Mouse (Mus musculus) spleen, adult 18-20 months (tissue): Measurements from ENCODE around the gene Cldn7.
"Not testable (repeated sequence)": the region's sequence is repeated elsewhere in the genome, so short reads cannot be mapped to it uniquely, and the experiment has no call there.

Experiments used
- DNase-seq, 2 experiments: peaks; one replicate each; pipeline ENCODE4 v3.0.0; 2022; ENCODE audit warnings: mixed read lengths in 2 of 2

Gene Cldn7

GRCm38 (mm10) chr11:69964650-69965270, at the start of gene Cldn7:
TSS of gene Cldn7 (plus strand) at chr11:69964779.
- no peak for DNase-seq

DNA sequence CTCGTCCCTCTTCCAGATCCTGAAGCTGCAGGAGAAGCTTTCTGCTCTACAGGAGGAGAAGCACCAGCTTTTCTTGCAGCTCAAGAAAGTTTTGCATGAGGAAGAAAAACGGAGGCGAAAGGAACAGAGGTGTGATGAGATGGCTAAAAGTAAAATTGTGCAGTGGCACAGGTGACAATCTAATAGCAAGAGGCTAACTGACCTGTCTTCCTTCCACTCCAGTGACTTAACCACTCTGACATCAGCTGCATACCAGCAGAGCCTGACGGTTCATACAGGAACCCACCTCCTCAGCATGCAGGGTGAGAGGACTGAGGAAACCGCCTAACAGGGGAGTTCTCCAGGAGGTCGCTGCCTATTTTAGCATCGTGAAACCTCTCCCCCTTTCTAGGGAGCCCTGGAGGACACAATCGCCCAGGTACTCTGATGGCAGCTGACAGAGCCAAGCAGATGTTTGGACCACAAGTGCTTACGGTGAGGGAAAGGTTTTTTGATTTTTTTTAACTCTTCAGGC, 49.6 kb upstream of the Cldn7 start:
- no peak for DNase-seq

- DNase-seq: no peak
Observed at GRCm38 (mm10) chr11:69915667-69916627, 48.6 kb upstream of the Cldn7 start.

DNA sequence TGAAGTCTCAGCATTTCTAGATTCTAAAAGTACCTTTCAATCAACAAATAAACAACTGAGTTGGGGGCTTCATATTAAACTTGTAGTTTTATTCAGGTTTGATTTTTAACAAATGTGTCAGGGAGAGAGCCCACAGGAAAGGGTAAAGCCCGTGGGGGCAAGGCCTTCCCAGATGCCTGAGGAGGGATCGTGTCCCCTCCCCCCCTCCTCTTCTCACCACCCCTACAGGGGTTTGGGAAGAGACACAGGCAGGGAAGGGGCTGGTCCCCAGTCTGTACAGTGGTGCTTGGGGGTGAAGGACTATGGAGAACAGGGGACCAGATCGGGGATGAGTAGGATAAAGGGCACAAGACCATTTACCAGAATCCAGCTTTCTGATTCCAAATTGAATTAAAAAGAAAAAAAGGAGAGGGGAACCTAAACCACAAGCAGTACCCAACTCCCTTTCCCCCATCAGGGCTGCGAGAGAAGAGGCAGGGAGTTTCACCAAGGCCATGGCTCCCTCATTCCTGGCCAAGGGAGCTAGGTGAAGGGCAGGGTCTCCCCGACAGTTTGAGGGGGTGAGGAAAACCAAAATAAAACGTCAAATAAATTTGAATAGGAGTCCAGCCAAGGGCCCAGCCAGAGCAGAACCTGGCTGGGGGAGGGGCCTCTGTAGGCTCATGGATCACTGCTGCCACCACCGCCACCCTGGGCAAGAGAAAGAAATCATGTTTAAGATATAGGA, 47.8 kb upstream of the Cldn7 start:
- not testable (repeated sequence) for DNase-seq

GRCm38 (mm10) chr11:69917379-69917948, 47.1 kb upstream of the Cldn7 start:
- no peak for DNase-seq

- DNase-seq: no peak
Observed at GRCm38 (mm10) chr11:69918118-69918517, 46.5 kb upstream of the Cldn7 start.

DNA sequence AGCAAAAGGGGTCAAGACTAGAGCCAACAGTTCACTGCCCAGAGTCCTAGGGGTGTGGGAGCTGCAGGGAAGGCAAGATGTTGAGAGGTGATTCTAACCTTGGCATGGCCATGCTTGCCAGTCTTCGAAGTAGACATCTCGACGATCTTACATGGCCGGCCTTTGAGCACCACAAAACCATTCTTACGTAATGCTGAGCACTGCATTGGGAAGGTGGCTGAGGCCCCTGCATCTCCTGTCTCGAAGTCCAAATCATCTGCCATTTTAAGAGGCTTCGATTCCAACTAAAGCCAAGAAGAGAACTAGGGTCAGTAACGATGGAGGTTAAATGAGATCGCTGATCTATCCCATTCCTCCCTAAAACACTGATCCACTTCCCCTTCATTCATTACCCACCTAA, 45.5 kb upstream of the Cldn7 start:
- no peak for DNase-seq

DNA sequence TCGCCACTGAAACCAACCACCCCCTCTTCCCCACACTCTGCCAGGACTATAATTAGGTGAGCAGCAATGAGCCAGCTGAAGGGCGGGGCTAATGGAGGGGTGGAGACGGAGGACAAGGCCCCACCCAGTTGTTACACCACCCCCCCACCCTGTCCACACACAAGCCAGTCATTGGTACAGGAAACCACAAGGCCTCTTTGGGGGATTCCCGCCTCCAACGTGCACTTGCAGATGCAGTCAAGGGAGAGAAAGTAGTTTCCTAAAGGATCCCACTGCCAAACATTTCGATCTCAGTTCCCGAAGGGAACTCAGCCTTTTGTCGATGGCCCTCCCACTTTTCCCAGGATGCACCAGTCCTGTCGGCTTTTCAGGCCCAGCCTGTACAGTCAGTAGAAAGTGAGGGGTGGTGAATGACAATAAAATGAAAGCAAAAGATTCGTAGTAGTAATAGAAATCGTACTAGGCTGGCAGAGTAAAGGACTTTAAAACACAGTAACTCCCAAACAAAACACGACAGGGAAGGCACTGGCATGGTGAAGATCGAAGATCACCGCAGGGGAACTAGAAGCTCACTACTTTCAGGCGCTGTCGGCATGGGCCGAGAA, 44.8 kb upstream of the Cldn7 start:
- peak; percentile 79 to 81 for DNase-seq

DNA sequence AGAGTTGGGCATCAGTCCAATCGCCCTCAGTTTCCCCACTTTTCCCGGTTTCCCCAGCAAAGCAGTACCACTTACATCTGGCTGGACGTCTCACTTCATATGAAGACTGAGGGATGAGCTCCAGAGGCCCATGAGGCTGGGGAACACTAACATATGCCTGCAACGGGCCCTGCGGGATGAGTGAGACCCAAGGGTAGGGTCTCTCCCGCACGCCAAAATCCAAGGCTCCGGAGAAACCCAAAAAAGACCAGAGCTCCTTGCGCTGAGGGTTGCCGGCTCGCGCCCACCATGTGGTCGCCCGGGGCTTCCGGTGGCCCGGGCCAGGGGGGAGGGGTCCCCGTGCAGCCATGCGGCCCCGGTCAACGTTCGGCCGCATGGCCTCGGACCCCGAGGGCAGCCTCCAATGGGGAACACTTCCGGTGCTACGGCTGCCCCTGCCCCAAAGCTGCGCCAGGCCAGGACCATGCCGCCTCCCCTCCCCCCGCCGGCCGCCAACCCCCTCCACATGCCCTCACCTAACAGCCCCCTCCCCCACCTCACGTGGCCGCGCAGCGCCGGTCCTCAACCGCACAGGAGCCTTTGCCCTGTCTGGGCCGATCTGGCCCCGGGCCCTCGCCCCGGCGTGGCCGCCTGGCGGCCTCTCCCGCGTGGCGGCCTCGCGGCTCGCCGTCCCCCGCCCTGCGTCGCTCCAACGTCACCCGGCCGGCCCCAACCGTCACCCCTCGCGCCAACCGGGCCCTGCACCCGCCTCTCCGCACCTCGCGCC, 44.1 kb upstream of the Cldn7 start:
- DNase-seq: no peak

DNA sequence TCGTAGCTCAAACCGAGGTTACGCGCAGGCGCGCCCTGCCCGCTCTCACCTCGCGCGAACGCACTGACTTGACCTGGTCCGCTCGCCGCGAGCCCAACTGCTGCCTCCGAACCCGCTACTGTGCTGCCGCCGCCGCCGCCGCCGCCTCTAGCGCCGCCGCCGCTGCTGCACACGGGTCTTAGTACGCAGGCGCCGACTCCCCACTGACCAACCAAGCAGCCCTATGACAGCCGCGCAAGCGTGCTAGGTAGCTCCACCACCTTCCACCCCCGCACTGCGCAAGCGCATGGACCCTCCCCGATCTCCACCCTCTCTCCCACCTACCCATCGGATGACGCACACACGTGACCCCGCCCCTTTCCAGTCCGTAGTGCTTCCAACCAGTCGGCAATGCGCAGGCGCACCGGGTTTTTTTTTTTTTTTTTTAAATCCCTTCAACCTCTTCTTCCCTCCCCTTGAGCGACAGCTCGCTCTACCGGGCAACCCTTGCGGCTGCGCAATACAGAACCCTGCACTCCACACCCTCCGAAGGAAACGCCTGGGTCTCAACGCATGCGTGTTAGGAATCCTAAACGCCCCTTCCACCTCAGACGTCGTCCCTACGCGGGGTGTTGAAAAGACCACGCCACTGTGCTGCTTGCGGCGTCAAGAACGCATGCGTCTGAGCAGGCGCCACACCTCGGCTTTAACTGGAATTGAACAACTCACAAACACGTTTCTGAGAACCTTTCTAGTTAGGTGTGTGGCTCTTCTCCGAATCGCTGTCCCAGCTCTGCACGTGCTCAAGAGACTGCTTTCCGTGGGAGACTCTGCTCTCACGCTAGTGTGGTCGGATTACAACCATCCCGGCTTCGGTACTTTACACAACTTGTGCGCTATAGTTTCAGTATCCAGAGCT, 43.2 kb upstream of the Cldn7 start, which contains the start of gene Eif5a:
Eif5a (minus strand) TSS at position 845 of the 898 bp plus-strand sequence.
- DNase-seq: peak; percentile 100

DNA sequence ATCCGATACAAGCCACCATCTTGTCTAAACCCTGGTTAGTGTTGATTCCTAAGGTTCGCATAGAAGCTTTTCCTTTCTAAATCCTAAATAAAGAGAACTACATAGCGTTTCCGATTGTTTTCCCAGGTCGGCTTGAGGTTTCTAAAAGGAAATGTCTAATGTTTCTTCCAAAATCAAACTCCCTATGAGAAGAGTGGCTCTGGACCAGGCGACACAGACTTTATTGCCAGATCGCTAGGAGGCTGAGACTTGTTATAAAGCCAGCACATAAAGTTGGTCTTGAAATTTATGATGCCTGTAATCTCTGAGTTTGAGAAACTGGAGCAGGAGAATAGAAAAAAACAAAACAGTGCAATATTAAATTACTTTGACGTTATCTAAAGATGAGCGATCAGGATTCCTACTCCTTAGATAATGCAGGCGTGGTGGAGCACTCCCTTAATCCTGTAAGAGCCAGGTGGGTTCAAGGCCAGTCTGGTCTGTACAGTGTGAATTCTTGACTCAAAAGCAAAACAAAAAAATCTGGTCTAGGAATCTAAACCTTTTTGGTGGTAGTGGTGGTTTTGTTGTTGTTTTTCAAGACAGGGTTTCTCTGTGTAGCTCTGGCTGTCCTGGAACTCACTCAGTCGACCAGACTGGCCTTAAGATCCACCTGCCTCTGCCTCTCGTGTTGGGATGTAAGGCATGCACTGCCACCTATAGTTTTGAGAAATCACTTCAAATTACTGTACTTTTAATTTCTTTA, 42.4 kb upstream of the Cldn7 start:
- DNase-seq: no peak

DNA sequence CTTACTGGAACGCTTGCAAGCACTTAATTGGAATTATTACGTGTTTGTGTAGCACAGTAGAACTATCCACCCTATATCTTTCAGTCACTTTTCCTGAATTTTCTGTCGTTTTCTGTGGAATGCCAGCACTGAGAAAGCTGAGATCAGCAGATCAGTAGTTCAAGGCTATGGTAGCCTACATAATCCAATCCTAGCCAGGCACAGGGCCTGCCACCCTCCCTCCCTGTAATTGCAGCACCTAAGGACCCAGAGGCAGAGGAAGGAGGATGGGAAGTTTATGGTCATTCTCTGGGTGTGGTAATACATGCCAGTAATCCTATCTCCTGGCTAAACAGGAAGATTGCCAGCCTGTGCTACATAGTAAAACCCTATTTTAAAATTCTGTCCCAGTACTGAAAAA, 41.8 kb upstream of the Cldn7 start:
- no peak for DNase-seq

DNA sequence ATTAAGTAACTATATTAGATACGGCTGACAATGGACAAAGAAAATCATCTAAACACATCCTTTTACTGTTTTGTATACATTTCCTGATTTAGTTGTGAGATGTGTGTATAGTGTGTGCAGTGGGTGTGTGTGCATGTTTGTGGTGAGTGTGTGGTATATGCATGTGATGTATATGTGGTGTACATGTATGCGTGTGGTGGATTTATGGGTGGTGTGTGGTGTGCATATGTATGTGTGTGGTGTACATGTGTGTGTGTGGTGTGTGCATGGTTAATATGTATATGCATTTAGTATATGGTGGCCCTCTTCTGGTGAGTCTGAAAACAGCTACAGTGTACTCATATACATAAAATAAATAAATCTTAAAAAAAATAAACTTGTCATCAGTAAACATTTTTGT, 37.1 kb upstream of the Cldn7 start:
- no peak for DNase-seq

- no peak for DNase-seq
Observed at GRCm38 (mm10) chr11:69929712-69930111, 34.9 kb upstream of the Cldn7 start.

DNA sequence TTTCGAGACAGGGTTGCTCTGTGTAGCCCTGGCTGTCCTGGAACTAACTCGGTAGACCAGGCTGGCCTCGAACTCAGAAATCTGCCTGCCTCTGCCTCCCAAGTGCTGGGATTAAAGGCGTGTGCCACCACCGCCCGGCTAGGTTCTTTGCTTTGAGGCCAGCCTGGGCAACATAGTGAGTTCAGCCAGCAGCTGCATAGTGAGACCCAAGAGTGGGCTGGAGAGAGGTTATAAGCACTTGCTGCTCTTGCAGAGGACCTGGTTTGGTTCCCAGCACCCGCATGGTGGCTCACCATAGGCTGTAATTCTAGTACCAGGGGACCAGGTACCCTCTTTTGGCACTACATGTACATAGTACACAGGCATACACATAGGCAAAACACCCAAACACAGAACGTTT, 34.4 kb upstream of the Cldn7 start:
- DNase-seq: not testable (repeated sequence)

DNA sequence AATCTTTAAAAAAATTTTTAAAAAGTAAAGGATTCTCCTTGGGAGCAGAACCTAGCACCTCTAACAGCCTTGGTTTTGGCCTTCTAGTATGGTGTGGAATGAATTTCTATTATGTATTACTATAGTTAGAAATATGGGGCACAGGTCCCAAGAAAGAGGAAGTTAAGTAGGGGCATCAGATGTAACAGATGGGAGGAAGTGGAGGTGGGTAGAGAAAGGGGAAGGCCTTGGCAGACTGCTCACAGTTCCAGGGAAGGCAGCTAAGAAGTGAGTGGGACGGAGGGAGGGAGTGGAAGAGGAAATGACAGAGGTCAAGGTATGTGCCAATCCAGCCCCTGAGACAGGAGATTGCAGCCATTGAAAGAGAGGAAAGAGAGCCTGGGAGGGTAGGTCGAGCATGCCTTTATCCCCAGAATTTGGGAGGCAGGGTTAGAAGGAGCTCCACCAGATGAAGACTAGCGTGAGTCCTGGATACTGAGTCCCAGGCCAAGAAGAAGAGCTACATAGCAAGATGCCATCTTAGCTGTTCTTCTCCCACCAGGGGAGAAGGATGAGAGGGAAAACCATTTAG, 33.5 kb upstream of the Cldn7 start:
- DNase-seq: peak in 1 of 2 experiments; percentile 26

DNA sequence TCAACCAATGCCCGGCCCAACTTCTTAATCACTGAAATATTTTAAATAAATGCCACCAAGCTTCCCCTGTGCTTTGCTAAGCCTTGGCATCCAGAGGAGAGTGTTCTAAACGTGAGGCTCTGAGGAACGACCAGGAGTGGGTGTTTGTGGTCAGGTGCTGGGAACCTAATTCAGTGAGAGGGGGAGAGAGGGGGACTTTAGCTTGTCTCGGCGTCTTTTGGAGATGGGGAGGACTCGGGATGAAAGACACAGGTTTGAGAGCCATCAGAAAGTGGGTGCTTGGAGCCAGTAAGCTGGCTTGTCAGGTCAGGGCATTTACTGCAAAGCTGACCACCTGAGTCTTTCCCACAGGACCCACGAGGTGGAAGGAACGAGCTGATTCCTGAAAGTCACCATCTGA, 32.8 kb upstream of the Cldn7 start:
- no peak for DNase-seq

GRCm38 (mm10) chr11:69932254-69932653, 32.3 kb upstream of the Cldn7 start:
- DNase-seq: no peak

DNA sequence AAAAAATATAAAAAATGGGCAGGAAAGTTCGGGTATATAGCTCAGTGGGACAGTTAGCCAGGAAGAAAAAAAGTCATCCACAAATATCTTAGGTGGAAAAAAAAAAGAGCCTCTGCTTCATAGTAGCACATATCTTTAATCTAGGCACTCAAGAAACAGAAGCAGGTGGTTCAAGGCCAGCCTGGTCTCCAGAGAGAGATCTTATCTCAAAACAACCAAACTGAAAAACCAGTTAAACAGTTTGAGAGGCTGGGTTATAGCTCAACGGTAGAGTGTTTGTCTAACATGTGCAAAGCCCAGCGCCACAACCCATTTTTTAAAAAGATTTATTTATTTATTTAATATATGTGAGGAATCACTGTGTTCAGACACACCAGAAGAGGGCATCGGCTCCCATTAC, 31.5 kb upstream of the Cldn7 start:
- no peak for DNase-seq
